Mouse (Mus musculus): ENCODE data around the gene B230217C12Rik.

DNA sequence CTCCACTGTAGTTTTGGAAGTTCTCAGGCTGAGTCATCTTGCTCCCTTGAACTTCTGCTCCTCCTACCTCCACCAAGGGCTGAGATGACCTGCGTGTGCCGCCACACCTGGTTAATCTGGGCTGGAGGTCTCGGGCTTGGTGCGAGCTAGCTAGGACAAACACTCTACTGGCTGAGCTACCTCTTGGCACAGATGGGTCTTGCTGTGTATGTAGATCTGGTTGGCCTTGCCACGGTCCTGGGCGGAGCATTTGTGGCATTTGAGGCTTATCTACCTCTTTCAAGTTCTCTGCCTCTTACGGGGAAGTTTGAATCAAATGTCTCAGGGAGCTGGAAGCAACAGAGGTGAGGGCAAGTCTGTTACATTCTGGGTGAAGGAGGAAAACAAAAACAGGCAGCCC, 30.2 kb upstream of the B230217C12Rik start:
- TF ChIP-seq CTCF (IDR thresholded peaks at IDR 0.05; ENCODE audit: insufficient read depth, low read depth, low read length): no peak
- no peak for TF ChIP-seq POLR2A (IDR thresholded peaks at IDR 0.05; ENCODE audit: insufficient read depth, low read depth, low read length)

All from olfactory bulb, adult 2 months (tissue).